8 mouse cellular contexts compared by ENCODE assay signal in genomic region chrX:19903962-19904930, GRCm38 (mm10).
A peak's percentile ranks its signal among the peaks of the same experiment; 100 is the strongest.
DNase-seq lines count a peak whose midpoint lies in the region; ATAC-seq and TF ChIP-seq lines count a peak whose summit lies in the region.

No protein-coding gene starts in this region.

- TF ChIP-seq POLR2A in lung, adult 2 months (IDR thresholded peaks at IDR 0.05; ENCODE audit: borderline replicate concordance, extremely low read depth, low read depth, low read length): no peak

- DNase-seq in frontal cortex, postnatal 10 days (ENCODE audit: low spot score in 2 of 2): peak; percentile 7
- no peak for DNase-seq in frontal cortex, postnatal 25 days (ENCODE audit: low spot score in 2 of 2)
- DNase-seq in adrenal gland, adult 8-10 months: peak; percentile 36
- DNase-seq in forebrain, postnatal 0 days: peak; percentile 46
- peak; percentile 75 to 90 for DNase-seq in kidney, adult 8-10 months
- peak; percentile 42 for DNase-seq in lung, adult 2 months
- DNase-seq in right cerebral cortex, postnatal 4 days: peak; percentile 5
- DNase-seq in cerebellum, postnatal 36 days: no peak

- 27% methylated on average over 6 of the region's 6 CpGs for WGBS in forebrain, postnatal 0 days
- WGBS in lung, adult 2 months: 56% methylated on average over 6 of the region's 6 CpGs

- H3K27ac ChIP-seq in forebrain, postnatal 0 days (ENCODE audit: low read depth, low read length): no peak overlapping the region

- ATAC-seq in forebrain, postnatal 0 days: peak; percentile 95

- H3K4me3 ChIP-seq in forebrain, postnatal 0 days (ENCODE audit: low read depth, low read length): no peak overlapping the region
- no peak overlapping the region for H3K4me3 ChIP-seq in lung, adult 2 months (replicated peaks; ENCODE audit: extremely low read depth, low read depth, low read length)

- no peak for TF ChIP-seq CTCF in forebrain, postnatal 0 days (IDR thresholded peaks at IDR 0.05; ENCODE audit: low read depth)
- no peak for TF ChIP-seq CTCF in lung, adult 2 months (IDR thresholded peaks at IDR 0.05; ENCODE audit: insufficient read depth, low read length)

- H3K36me3 ChIP-seq in forebrain, postnatal 0 days (ENCODE audit: insufficient read depth): no peaks in the 10 kb centered on the region

- H3K9ac ChIP-seq in forebrain, postnatal 0 days: no peak overlapping the region

- no peaks in the 10 kb centered on the region for H3K27me3 ChIP-seq in forebrain, postnatal 0 days (ENCODE audit: insufficient read depth, low read length)

- H3K4me2 ChIP-seq in forebrain, postnatal 0 days (ENCODE audit: low read depth): no peak overlapping the region

- no peaks in the 10 kb centered on the region for H3K4me1 ChIP-seq in forebrain, postnatal 0 days (ENCODE audit: insufficient read depth)
- no peaks in the 10 kb centered on the region for H3K4me1 ChIP-seq in lung, adult 2 months (ENCODE audit: control insufficient read depth, insufficient read depth, low read length)

- no peaks in the 10 kb centered on the region for H3K9me3 ChIP-seq in forebrain, postnatal 0 days (ENCODE audit: low read length)

Comparison
In these comparisons a context has a peak if more than half of its experiments do, and no peak if none do; other contexts are left out.
1. DNase-seq: peak in frontal cortex, postnatal 10 days (2 of 2), adrenal gland, adult 8-10 months (single experiment), forebrain, postnatal 0 days (single experiment), kidney, adult 8-10 months (2 of 2), lung, adult 2 months (single experiment) and right cerebral cortex, postnatal 4 days (single experiment); none in frontal cortex, postnatal 25 days (0 of 2) and cerebellum, postnatal 36 days (0 of 2).